Mouse (Mus musculus) lung, postnatal 0 days (tissue): Measurements from ENCODE around the gene Nckap5.

Source experiments
- CTCF ChIP-seq: IDR thresholded peaks from 2 replicates; pipeline ENCODE4 v1.5.1; 2016; ENCODE audit warnings: antibody characterized with exemption, mild to moderate bottlenecking
- EP300 ChIP-seq: IDR thresholded peaks from 2 replicates; pipeline ENCODE4 v1.6.1; 2016; ENCODE audit warnings: antibody characterized with exemption, mild to moderate bottlenecking, control low read depth

DNA sequence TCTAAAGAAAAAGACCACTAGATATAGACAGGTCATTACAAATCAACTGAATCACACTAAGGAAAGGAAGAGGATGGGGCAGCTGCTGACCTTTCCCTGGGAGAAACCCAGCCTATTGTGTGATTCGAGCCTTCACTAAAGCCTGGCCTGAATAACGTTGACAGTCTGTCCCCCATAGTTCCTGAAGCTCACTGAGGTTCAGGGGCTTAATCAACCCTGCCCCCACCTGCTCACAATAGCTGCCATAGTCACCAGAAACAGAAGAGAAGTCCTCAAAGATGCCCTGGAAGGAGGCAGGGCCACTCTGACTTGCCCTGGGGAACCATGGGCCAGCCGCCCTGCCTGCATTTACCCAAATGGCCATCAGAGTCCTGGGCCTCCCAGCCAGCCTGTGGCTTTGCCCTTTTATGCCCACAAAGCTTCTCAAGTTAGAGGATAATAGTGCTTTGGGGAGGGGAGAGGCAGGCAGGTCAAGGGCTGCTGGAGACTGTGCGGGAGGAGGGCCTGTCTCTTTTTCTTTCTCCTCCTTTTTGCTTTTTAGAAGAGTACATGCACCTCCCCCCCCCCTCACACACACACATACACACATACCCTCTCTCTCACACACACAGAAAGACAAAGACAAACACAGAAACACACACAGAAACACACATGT, 85.0 kb downstream of the Nckap5 start:
- TF ChIP-seq CTCF, result no peak
- no peak for TF ChIP-seq EP300
